Mouse (Mus musculus) natural killer cell, adult 2 months (primary cell): ENCODE results near the gene Grm8.

Source experiments
- DNase-seq, 2 experiments: peaks; one replicate each; pipeline ENCODE4 v3.0.0; 2022; ENCODE audit warnings: low spot score in 2 of 2

Gene Grm8

GRCm38 (mm10) chr6:27240416-27240815, 894.6 kb downstream of the Grm8 start:
- no peak for DNase-seq

DNA sequence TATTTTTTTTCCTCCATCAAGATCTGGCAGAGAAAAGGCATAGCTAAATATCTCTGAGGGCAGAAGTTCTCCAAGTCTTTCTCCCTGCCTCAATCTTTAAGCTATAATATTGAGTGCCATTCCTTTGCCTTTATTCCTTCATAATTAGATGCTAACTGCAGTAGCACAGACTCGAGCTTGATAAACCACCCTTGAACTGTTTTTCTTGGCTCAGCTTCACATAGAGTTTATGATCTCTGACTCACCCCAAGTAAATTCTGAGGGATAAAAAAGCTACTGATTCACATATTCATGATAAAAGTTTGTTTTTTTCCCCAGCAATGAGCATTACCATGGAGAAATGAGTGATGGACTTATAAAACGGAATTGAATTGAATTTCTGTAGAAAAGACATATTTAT, 895.0 kb downstream of the Grm8 start:
- DNase-seq, result no peak
